Mouse (Mus musculus): ENCODE measurements around the gene Inpp5a.

Gene Inpp5a

GRCm38 (mm10) chr7:139450186-139450998 lies 61.5 kb downstream of the Inpp5a start:
- DNase-seq: no peak

- no peak for DNase-seq
These were observed 62.8 kb downstream of the Inpp5a start for GRCm38 (mm10) chr7:139451711-139452110.

- no peak for DNase-seq
These were observed 63.3 kb downstream of the Inpp5a start for GRCm38 (mm10) chr7:139452199-139452598.

- no peak for DNase-seq
These were observed 64.3 kb downstream of the Inpp5a start for GRCm38 (mm10) chr7:139453198-139453597.

DNA sequence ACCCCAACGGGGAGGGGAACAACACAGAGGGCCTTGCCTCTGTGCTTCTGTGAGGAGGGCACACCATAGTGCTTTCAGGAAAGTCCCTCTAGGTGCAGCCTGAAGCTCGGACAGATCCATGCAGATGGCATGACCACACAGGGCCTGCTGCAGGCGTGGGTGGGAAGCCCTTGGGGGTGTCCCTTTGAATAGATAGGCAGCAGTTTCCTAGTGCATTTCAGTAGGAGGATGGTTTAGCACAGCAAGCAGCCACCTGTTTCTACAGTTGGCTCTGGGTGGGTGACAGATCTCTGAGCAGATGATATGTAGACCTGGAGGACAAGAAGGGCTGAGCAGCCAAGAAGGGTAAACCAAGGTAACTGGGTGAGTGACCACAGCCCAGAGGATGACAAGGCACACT lies 65.4 kb downstream of the Inpp5a start:
- DNase-seq: no peak

DNA sequence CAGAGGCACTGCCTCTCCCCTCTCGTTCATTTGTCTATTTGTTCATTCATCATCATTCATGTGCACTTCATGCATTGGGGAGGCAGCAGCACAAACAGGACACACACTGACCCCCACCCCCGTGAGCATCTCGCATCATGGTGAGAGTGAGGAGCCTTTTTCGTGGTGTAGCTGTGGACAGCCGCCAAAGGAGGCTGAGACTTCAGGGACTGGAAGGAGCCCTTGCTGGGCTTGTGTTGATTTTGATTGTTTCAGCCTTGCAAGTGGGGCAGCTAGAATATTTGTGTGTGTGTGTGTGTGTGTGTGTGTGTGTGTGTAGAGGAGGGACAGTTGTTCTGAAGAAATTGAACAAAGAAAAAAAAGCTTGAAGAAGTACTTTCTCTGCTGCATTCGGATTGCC lies 67.8 kb downstream of the Inpp5a start:
- DNase-seq: no peak

GRCm38 (mm10) chr7:139461344-139461743 lies 72.4 kb downstream of the Inpp5a start:
- DNase-seq: no peak

GRCm38 (mm10) chr7:139462142-139462541 lies 73.2 kb downstream of the Inpp5a start:
- DNase-seq: no peak

- DNase-seq: no peak
These were observed 76.6 kb downstream of the Inpp5a start for GRCm38 (mm10) chr7:139465538-139465937.

DNA sequence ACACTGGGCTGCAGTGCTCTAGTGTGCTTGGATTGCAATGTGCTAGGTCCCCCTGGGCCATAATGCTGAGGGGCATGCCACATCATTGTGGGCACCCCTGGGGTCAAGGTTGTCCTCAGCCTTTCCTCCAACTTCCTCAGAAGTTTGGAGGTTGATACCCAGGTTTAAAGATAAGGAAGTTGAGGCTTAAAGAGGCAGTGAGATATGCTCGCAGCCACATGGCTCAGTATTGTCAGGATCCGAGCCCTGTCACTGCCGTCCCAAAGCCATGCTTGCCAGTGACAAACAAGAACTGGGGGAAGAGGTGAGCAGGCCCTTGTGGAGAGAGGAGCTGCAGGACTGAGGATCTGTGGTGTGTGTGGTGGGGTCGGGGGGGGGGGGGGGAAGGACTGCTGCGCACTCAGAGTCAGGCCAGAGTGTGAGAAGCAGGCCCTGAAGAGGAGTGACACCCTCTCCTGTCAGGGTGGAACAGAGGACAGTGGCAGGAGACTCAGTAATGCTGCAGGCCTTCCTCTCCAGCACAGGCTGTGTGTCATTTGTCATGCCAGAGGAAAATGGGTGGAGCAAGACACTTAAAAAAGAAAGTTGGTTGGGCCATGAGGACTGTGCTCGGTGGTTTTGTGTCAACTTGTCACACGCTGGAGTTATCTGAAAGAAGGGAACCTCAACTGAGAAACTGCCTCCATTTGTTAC lies 77.7 kb downstream of the Inpp5a start:
- DNase-seq: no peak

DNA sequence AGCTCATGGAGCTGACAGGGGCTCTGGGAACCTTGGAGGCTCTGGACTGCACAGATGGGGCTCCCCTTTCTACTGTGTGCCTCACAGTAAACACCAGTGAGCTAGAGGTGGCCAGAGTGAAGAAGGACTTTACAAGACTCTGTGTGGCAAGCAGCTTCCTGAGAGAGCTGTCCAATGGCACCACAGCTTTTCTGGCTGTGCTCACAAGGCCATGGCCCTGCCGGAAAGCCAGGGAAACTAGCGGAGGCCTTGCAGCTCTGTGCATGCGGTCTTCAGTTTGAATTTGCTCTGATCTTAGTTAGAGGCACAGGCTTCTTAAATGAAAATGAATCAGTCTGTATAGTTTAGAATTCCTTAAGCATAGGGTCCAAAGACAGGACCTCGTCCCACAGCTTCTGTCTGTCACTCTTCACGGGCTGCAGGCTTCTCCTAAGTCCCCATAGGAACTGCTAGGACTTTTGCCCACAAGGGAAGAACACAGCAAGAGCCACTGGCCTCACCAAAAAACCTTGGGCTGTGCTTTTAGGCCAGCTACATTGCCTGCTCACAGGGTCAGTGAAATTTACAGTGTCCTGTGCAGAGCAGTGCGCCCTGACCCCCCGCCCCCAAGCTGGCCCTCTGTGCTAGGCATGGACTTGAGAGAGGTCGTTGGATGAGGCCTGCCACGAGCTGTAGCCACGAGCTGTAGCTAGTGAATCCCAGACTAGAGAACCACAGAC lies 78.4 kb downstream of the Inpp5a start:
- no peak for DNase-seq

DNA sequence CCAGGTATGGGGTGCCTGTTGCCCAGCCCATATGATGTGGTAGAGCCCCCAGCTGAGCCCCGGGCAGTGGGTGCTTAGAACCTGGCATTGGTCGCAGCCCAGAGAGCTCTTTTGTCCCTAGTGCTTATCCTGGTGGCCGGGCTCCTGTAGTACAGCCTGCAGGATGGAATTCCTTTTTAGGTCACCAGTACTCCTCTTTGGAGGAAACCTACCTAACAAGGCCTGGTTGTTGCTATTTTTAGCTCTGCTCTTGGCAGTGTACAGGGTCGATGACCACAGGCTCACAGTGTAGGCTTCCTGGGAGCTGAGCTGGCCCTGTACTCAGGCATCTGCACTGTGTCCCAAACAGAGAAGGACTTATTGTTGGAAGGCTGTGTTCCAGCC lies 79.0 kb downstream of the Inpp5a start:
- no peak for DNase-seq

- no peak for DNase-seq
These were observed 79.5 kb downstream of the Inpp5a start for GRCm38 (mm10) chr7:139468440-139468839.

GRCm38 (mm10) chr7:139469457-139469856 lies 80.5 kb downstream of the Inpp5a start:
- DNase-seq: no peak

DNA sequence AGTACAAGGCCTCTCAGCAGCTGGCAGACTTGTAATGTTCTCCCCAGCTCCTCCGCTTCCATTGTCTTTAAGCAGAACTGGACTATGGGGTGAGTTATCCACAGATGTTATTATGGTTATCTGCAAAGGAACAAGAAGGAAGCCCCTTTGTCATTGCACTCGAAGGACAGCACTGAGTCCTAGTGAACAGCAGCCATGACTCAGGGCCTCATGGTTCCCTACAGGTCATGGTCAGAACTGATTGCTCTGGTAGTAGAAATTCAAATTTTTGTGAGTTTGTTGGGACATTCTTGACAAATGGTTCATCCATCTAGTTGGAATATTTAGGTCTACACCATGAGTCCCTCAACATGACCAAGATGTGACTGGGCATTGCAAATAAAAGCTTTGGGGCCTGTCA lies 81.6 kb downstream of the Inpp5a start:
- no peak for DNase-seq

DNA sequence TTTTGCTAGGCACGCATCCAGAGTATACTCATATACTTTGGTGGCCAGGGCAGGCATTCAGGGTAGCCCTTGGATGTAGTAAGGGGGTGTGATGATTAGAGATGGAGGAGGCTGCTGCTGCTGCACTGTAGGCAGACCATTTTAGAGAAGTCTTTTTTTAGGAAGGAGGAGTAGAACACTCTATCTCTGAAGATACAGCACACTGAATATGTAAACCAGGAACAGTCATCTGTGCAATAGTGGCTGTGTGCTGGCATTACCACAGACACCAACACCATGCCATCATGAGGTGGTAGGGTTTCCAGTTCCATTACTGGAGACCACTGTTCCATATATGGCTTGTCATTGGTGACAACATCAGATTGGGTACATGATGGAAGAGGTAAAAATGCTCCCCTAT lies 83.1 kb downstream of the Inpp5a start:
- no peak for DNase-seq

- peak; percentile 37 to 44 for DNase-seq
These were observed 84.1 kb downstream of the Inpp5a start for GRCm38 (mm10) chr7:139472865-139473549.

DNA sequence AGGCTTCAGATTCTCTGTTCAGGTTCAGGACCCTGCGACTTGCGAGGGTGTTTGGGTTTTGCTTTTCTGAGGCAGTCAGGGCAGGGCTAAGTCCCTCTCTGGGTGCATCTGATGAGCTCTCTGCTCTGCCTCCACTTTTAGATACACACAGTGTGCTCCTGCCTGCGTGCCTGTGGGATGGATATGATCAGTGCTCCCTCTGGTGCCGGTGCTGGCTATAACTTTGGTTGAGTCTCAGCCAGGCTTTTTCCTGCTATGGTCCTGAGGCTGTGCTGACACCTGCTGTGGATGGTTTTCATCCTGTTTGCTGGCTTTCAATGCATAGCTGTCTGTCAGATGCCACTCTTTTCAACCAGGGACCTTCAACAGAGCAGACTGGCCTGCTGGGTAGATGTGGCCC lies 87.0 kb downstream of the Inpp5a start:
- DNase-seq: no peak

- DNase-seq: no peak
These were observed 87.8 kb downstream of the Inpp5a start for GRCm38 (mm10) chr7:139476700-139477099.

DNA sequence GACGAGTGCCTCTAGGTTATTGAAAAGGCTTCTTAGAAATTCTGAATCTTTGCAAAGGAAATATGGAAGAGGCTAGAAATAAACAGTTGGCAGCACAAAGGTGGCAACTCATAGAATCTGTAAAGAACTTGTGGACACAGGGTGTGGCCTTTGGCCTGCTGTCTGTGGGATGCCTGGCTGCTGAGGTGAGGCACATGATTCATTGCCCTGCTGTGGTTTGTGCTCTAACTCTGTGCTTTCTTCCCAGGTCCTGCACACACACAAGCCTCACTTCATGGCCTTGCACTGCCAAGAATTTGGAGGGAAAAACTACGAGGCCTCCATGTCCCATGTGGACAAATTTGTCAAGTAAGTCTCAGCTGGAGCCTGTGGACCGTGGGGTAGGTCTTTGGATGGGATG lies 88.8 kb downstream of the Inpp5a start:
- DNase-seq: no peak

DNA sequence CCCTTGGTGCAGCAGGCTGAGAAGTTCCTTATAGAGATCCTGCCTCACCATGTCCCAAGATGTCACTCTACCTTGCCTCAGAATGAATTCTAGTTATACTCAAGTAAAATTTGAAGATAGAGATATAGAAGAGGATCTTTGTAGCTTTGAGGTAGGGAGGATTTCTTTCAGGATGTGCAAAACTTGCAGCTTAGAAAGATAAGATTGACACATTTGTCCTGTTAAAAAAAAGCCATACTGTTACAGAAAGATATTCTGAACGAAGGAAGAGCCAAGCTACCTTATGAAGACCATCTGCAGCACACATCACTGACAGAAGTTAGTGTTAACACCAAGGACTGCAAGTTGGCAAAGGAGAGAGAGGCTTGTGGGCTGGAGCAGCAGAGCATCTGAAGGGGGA lies 90.2 kb downstream of the Inpp5a start:
- no peak for DNase-seq

GRCm38 (mm10) chr7:139479626-139480025 lies 90.7 kb downstream of the Inpp5a start:
- DNase-seq: no peak

Measured in thymus, adult 18-20 months (tissue).